Mouse (Mus musculus): ENCODE results near the gene Cir1.

Gene Cir1

DNA sequence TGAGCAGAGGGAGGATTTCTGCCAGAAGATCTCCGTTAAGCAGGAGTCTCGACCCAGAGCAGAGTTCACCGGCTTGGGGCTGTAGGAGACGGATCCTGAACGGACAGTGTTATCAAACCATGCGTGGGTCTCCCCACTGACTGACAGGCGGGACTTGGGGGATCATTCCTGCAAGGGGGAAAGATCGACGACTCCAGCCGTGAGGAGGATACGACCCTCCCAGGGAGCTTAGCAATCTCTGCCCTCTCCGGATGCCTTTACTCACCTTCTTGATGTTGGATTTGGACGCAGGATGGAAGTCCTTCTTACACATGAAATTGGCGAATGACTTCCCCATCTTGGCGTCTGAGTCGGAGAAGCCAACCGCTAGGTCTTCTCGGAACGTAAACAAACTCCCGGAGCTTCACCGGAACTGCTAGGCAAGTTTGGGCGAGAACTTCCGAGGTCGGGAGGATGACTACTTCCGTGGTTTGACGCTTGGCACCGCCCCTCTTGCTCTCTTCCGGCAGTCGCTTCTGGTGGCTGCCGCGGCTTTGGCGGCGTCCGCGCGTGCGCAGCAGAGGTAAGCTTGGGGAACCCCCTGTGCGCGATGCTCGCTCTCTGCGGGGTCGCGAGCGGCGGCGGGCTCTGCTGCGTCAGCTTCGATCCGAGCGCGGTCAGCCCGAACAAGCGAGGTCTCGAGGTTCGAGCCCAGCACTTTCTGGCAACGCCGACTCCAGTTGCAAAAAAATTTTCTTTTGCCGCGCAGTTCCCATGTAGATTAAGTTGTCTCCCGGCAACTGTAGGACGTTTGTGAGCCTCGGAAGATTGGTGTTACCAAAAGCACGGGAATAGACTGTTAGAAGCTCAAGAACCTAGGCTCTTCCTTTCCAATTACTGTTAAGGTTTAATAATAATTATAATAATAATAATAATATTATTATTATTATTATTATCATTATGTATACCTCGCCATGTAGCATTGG, at the start of gene Cir1, which contains the start of gene Scrn3:
Gene Cir1, minus strand, starts transcription at position 550 of the 965 bp plus-strand sequence.
Gene Scrn3, plus strand, starts transcription at position 450 of the 965 bp plus-strand sequence.
- peak; percentile 97 for DNase-seq

DNA sequence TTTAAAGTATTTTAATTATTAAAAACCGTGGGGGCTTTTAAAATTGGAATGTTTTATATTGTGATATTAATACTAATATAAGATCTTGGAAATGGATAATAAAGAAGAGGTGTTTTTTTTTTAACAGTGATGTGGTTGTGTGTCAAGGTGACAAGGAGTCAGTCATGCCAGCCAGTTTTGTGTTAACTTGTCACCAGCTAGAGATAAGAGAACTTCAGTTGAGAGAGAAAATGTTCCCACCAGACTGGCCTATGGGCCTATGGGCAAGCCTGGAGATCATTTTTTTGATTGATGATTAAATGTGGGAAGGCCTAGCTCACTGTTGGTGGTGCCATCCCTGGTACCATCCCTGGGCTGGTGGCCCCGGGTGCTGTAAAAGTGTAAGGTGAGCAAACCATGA, 48.0 kb upstream of the Cir1 start:
- no peak for DNase-seq

DNA sequence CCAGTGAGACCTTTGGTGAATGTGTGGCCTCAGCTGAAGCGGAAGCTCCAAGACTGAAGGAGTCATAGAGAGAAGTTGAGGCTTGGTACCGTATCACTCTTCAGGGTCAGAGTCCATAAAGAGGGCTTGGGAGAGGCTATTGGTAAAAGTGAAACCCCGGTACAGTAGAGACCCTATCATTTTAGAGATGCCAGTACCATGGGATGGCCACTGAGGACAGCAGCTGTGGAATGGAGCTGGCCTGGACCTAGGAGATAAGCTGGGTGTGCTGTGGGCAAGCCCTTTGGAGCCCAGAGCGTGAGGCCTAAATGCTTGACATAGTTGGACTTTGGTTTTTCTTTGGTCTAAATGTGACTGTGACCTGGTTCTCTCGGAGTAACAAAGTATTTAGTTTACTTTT, 47.4 kb upstream of the Cir1 start:
- DNase-seq = no peak

DNA sequence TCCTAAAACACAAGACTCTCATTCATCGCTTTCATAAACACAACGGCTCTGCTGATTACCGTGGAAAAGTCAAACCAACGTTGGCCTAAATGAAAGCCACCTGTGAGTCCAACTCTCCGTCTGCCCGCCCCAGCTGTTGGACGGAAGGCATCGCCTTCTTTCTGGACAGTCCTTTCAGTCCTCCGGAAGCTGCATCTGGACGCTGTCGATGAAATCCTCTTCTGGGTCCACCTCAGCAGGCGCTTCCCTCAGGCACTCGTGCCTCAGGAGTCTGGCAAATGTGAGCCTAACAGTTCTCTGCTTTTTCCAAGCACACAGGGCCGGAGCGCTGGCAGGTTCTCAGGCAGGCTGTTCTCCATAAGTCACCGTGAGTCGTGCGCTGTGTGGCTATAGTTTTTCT, 44.5 kb upstream of the Cir1 start:
- no peak for DNase-seq

DNA sequence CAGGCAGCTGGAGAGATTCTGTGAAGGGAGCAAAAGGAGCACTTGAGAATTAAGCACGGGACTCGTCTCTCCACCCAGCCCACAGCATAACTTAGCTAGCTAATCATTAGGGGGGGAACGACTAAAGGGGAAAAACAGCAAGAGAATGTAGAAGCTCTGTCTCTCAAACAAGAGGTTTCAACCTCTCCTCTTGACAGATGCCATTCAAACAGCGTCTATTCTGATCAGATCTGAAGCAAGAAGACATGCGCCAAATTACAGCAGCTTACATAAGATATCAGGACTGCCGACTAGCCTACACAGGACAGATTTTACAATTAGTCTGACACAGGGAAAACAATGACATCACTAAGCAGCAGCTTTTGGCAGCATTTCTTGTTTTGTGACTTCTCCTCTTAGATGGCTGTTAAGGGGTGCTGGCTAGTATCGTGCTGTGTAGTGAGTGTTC, 39.5 kb upstream of the Cir1 start:
- DNase-seq = peak; percentile 59

DNA sequence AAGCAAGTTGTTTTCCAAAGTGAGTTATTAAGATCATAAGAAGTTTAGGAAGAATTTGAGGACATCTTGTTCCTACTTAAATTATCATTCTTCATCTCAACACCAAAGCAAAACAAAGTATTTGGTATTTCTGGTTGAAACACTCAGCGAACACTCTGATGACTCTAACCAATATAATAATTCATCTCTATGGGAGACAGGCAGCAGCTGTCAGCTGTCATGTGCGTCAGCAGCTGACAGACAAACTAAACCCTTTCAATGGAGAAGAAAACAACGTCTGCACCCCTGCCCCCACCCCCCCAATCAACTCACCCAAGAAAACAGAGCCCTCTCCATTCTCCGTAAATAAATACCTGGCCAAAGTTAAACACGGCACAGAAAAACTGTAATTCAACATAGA, 39.0 kb upstream of the Cir1 start:
- DNase-seq = peak; percentile 51

DNA sequence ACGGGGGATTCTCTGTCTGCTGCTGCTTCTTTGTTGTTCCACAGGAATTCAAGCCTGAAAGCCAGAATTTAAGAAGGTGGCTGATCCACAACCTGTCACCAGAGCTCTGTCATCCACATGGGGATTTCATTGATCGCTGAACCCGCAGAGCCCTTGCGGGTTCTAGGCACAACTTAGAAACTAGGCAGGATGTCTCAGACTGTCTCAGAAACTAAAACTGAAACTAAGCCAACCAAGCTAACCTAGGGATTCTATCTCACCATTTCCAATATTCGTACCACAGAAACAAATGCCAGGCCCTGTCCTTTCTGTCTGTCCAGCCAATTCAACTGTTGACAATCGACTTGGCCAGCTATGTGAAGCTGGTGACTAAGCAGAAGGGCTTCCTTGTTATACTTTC, 35.7 kb upstream of the Cir1 start:
- no peak for DNase-seq

DNA sequence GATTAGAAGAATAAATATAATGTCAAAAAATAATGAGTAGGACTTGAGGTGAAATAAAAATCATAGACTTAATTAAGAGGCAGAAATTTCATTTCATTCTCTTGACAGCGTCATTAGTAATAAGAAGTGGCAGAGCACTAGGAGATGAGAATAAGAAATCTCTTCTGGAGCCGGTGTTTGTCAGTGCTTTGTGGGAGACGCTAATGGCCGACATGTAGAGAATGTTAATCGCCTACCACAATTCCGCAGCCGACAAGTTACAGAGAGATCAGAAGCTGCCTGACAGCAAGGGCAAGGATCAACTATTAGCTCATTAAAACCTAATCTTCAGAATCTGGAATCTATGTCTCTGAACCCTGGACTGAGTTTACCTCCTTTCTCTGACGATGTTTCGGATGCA, 35.3 kb upstream of the Cir1 start:
- no peak for DNase-seq

DNA sequence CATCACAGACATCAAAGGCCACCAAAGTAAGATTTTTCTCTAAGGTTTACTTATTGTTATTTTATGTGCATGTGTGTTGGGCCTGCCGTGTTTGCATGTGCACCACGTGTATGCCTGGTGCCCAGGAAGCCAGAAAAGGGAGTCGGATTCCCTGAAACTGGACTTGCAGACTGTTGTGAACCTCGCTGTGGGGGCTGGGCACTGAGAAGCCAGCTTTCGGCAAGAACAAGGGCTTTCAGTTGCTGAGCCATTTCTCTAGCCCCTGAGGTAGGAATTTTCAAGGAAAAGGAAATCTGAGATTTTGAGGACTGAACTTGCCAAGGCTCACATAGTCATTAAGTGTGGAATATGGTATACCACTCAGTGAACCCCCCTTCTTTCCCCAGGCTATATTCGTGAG, 34.6 kb upstream of the Cir1 start:
- DNase-seq = no peak

DNA sequence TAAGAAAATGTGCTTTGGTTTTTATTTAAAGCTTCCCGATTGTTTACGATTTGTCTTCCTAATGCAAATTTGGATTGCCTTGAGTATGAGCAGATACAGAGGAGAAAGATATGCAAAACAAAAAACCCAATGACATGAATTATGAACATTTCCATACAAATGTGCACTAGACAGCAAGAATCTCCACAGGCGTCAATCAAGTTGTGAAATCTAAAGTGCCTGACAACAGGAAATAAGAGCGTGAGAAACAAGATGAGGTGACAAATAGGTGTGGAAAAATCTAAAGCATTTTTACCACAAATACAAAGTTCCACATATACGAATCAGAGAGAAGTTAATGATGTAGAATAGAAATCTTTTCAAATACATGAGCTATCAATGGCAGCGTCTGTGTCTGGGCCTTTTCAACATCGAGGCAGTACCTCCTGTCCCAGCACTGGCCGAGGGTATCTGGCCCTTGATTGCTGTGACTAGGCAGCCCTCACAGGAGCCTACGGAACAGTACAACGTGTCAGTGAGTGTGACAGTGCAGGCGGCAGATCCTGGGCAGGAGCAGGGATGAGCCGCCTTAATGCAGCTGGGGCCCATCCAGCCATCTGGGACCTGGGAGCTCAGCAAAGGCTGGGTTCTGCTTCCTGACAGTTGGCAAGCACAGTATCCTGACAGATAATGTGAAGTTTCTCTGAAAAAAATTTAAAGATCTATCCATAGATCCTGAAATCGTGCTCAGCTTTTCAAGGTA, 34.0 kb upstream of the Cir1 start:
- DNase-seq = no peak

DNA sequence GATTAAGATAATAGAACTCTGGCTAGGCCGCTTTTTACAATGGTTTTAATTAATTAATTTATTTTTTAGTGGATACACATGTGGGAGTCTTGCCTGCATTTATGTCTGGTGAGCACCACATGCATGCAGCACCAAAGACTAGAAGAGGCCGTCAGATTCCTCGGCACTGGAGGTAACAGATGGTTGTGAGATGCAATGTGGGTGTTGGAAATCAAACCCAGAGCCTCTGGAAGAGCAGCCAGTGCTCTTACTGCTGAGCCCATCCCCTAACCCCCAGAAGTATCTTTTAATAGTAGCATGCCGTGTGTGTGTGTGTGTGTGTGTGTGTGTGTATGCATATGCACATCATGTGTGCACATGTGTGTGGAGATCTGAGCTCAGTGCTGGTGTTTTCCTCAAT, 32.7 kb upstream of the Cir1 start:
- DNase-seq = no peak

DNA sequence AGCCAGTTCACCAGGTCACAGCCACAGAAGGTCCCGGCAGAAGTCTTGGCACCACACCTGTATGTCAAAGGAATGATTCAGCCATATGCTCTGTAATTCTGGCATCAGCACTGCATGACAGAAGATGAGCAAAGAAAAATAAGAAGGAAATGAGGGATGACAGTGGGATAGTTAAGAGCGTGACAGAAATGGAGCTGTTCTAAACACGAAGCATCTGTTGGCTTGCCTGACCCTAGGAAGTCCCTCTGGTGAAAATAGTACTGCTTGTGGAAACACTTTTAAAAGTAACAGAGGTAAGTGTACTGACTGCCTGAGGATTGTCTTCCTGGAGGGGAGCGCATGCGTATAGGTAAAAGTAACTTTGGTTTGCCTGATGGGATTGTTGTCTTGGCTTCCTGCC, 31.2 kb upstream of the Cir1 start:
- DNase-seq = peak; percentile 38

DNA sequence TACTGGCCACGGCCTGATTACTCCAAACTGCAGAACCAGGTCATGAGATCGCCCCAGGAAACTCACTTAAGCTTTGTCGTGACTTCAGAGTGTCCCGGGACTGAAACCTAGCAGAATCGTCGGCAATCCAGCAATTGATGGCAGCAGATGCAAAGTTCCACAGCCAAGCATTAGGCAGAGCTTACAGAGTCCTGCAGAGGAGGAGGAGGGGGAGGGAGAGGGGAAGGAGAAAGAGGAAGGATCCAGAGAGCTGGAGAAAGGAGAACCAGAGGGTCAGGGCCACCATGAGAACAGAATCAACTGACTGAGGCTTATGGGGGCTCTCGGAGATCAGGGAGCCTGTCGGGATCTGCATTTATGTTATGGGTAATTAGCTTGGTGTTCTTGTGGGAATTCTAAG, 25.9 kb upstream of the Cir1 start:
- no peak for DNase-seq

DNA sequence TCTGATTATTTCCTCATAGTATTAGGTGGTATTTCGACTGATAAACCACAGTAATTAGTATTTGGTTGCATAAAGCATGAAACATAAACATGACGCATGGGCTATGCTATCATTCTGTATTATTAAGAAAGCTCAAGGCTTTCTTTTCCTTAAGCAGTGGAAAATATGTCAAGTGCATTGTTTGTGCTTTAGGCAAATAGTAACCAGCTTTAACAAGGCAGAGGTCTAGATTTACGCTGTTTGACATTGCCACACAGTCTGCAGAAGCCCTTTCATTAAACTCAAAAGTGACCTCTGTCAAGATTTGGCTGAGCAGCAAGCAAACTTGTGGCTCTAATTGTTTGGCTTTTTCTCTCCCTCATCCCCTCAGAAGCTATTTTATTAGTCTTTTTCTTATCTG, 23.4 kb upstream of the Cir1 start:
- no peak for DNase-seq

DNA sequence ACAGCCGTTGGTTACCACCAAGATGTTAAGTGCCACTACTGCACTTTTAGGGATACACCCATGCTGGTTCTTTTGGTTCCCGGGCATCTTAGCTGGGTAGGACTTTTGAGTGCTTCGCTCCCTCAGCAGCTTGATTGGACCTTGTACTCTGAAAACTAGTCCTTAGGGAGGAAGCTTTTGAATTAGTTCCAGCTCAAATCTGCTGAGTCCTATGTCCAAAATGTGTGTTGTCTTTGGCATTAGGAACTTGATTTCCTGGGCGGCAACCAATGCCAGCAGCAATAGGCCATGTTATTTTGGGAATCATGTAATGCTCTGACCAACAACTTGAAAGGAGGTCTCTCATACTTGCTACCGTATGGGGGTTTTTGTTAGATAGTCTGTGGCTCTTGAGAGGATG, 13.4 kb upstream of the Cir1 start:
- no peak for DNase-seq

DNA sequence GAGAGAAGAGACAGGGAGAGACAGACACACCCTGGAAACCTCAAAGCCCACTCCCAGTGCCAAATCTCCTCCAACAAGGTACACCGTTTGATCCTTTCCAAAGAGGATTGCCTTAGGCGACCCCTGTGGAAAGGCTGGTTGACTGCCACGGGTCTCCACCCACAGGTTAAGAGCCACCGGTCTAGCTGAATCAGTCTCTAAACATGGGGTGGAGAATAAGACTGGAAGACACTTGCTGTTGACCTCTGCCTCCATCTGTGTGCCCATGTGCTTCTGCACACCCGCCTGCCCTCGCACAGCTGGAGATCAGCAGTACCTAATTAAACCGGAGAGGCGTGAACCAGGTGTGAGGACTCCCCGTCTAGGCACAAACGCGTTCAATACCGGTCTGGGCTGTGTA, 10.5 kb upstream of the Cir1 start:
- no peak for DNase-seq

DNA sequence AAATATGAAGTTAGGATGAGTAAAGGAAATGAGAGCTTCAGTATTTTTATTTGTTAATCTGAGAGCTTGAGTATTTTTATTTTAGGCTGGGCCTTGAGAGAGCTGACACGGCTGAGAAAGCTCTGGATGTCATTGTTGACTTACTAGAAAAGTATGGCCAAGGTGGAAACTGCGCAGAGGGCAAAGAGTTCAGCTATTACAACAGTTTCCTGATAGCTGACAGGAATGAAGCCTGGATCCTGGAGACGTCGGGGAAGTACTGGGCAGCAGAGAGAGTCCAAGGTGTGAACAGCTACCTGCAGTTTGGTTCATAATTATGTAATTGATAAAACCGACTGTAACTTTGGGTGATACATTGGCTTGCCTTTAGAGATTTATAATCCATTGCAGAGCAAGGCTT, 6.7 kb upstream of the Cir1 start:
- no peak for DNase-seq

DNA sequence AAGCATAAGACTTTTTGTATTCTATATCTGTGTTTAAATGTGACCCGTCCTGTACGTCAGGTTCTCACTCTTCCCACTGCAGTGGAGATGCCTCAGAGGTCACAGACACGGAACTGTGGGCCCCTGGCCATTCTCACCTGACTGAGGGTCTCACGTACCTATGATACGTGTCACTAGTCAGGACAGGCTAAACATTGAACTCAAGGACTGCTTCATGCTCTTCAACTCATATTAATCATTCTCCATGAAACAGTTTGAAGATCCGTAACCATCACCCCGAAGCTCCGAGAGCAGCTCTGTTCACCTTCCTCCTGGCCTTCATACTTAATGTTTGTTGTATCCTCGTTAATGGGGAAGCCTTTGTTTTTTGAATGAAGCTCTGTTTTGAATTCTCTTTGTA, 4.9 kb upstream of the Cir1 start:
- DNase-seq = no peak

DNA sequence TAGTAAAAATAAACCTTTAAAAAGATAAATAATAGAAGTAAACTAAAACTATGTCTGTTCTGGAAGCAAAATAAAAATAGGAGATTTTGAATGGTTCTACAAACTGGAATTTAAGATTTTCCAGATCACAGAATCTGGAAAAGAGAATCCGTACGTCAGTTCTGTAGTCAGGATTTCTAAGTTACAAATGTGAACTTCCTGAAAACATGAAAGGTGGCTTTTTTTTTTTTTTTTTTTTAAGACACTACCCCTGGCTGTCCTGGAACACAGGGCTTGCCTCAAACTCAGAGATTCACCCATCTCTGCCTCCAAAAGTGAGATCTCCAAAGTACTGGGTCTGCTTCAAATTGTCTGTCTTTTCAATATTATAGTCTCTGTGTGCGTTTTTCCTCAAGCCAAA, 1.8 kb upstream of the Cir1 start:
- no peak for DNase-seq

DNA sequence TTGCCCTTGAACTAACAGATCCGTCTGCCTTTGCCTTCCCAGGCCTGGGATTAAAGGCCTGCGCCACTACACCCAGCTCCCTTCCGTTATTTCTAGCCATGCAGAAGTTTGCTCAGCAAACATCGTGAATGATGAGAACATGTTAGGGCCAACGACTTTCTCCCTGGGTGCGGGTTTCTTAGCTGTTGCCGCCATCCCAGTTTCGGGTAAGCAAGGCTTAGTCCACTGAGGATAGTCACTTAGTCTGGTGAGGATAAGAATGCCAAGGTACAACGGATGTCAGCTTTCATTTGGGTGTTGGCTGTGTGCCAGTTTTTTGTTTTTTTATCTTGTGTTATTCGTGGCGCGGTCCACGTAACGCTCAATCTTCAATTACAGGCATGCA, 608 bp upstream of the Cir1 start:
- DNase-seq = peak; percentile 45

DNA sequence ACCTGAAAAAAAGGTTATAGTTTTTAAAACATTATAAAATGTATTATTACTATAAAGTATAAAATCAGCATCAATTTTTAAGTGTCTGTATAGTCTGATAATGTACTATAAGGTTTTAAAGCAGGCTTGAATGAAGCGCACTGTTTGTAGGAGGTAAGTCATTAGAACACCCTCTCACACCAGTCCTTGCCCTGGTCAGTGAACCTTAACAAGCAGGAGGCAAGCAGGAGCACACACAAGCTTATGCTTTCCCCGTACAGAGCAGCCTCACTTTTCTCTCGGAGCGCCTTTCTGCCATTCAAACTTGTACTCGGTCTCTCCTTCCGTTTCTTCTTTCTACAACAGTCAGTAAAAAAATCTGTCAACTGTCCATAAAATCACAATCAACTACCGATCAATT, 6.5 kb downstream of the Cir1 start:
- no peak for DNase-seq

DNA sequence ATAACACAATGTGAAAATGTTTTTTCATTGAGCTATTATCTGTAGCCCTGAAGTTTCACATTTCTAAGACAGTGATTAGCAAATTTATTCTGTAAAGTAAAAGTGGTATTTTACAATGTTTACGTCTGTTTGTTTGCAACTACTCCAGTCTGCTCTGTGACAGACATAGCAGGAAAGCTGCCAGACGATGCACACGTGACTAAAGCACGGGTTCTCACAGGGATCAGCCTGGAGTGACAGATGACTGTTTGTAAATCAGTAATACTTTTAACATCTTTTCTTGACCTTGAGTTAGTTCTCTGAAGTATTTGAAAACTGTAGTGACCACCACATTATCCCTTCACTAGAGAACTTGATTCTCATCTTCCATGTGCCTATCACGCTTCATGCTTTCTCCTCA, 8.0 kb downstream of the Cir1 start:
- DNase-seq = no peak

DNA sequence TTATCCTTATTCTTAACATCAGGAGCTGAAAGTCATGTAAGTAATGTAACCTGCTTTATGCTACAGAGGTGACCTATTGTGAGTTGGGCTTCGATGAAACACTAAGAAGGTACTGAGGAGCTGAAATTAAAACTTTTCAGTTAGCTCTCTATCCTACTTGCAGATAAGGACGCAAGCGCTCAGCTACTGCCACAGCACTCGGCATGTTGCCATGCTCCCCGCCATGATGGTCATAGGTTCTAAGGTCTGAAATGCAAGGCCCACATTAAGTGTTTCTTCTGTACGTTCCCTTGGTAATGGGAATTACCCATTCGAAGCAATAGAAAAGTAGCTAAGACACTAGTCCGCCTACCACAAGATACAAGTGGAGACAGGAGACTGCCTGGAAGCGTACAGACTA, 9.8 kb downstream of the Cir1 start:
- no peak for DNase-seq

DNA sequence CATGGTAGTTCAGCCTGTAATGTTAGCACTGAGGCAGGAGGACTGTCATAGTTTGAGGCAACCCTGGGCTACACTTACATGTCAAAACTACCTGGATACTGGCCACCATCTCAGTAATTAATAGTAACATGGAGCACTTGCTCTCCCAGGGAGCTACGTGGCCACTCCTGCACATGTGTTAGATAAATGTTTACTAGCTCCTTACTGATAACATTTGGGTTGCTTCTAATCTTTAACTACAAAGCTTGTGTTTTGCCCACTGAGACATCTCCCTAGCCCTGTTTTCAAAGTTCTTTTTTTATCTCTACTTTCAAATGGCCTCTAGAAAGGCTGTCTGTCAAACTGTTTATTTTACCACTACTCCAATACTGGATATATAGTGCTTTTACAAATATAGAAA, 10.5 kb downstream of the Cir1 start:
- no peak for DNase-seq

Measured in lung, postnatal 10 days (tissue).